Mouse (Mus musculus) cerebellum, adult (tissue): Measurements from ENCODE around the gene Pfn3.

Source experiments
- ATAC-seq: cut with Nextera tagmentation; 2 replicates; pipeline ENCODE4 v1.9.2; 2017; ENCODE audit warnings: mild to moderate bottlenecking, moderate library complexity, mixed read lengths; ENCODE audit not compliant: insufficient number of reproducible peaks, low FRiP score, low TSS enrichment

Gene Pfn3

DNA sequence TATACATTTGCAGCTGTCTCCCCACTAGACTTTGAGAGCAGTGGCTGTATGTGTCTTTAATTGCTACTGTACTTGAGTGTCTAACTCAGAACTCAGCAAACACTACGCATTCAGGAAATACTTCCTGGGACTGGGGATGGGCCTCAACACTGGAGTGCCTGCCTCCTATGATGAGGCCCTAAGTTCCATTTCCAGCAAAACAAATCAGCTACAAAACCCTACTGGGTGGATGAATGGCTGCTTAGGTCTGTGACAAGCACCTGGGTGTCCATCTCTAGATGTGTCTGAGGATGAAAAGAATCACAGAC, 15.0 kb downstream of the Pfn3 start:
- ATAC-seq: no peak

DNA sequence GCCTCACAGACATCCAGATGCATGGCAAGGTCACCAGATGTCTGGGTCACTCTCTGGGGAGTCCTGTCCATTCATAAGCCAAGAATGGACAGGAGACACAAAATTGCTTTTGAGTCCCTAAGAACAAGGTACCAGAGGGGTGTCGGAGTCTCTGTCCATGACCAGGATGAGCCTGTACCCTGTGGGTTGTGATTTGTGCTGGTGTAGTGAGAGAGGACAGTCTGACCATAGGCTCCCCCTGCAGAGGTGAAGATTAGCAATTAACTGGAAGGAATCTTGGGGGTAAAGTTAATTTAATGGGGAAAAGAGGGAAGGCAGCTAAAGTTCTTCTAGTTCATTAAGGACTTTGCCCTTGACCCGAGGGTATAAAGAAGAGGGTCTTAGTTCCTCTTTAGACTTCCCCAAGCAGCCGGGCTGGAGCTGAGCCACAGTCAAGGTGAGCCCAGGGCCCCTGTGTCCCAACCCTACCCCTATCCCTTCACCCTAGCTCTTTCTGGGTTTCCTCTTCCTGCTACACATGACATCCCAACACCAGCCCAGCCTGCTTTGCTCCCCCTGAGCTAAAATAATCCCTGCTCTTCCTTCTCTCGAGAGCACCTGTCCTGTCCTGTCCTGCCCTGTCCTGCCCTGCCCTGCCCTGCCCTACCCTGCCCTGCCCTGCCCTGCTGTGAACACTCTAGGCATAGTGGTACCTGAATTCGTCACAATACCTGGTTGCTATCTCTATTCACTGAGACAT, 15.6 kb downstream of the Pfn3 start:
- no peak for ATAC-seq

DNA sequence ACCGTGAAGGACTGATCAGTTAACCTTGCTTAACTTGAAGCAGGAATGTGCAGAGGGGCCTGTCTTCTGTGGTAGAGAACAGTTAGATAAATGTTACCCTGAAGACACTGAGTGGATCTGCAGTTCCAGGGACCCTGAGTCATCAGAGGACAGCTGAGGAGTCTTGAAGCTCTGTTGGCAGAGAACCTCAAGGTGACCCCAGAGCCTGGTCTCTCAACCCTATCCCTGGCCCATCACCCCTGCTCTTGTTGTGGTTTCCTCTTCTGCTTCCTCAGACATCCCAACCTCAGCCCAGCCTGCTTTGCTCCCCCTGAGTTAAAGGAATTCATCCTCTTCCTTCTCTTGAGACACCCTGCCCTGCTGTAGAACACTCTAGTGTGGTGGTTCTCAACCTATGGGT, 16.9 kb downstream of the Pfn3 start, which contains the start of gene Slc34a1:
Slc34a1 (plus strand) TSS at position 100 of the 400 bp plus-strand sequence.
- no peak for ATAC-seq

DNA sequence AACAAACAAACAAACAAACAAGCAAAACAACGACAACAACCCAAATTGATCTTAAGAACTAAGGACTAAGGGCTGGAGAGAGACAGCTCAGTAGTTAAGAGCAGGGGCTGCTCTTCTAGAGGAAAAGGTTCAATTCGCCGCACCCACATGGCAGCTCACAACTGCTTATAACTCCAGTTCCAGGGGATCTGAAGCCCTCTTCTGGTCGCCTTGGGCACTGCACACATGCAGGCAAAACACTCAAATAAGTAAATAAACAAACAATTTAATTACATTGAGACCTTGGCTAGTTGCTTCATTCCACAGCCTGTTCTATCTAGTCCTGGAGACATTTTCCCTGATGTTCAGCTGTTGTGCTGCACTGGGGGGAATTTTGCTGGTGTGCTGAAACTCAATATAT, 22.1 kb downstream of the Pfn3 start:
- ATAC-seq: no peak

DNA sequence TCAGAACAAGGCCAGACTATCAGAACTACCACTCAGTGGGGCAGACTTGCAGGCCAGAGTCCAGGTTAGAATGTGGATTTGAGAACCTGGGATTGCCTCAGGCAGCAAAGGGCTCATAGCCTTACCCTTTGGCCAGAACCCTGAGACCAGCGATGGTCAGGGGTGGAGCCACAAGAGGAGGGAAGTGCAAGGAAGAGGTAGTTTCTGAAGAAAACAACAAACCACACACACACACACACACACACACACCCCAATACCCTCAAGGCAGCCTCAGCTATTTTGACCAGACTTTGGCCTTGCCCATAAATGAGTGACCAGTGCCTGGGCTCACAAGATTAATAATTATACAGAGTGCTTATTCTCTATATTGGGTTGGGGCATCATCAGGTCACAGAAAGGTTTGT, 23.4 kb downstream of the Pfn3 start:
- no peak for ATAC-seq

DNA sequence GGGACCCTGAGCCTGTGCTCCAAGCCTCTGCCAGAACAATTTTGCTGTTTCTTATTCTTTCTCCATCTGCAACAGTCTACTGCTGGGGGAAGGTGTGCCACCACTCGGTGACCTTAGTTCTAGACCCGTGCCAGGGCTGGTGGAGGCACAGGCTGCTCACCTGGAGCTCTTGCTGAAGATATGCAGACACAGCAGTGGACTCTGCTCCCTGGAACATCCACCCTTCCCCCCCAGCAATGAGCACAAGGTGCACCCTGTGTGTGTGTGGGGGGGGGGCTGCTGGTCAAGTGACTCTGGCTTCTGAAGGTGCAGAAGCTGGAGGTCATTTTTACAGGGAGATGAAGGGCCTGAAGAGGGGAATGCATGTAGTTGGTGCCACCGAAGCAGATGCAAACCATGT, 24.4 kb downstream of the Pfn3 start:
- ATAC-seq: no peak

DNA sequence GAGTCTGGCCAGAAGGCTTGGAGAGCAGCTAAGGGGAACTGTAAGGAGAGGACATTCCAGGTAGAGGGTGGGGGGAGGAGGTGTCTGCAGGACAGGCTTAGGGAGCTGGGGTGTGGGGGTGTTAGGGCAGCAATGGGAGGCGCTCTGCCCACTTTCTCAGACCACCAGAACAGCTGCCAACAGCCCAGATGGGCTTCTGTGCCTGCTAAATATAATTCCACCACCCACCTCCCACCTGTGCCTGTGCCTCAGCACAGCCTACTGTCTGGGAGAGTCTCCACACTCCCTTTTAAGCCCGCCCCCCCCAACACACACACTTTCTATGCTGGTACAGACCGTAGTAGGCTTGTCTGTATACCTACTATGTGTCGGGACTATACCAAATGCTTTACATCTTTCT, 33.2 kb downstream of the Pfn3 start:
- no peak for ATAC-seq

DNA sequence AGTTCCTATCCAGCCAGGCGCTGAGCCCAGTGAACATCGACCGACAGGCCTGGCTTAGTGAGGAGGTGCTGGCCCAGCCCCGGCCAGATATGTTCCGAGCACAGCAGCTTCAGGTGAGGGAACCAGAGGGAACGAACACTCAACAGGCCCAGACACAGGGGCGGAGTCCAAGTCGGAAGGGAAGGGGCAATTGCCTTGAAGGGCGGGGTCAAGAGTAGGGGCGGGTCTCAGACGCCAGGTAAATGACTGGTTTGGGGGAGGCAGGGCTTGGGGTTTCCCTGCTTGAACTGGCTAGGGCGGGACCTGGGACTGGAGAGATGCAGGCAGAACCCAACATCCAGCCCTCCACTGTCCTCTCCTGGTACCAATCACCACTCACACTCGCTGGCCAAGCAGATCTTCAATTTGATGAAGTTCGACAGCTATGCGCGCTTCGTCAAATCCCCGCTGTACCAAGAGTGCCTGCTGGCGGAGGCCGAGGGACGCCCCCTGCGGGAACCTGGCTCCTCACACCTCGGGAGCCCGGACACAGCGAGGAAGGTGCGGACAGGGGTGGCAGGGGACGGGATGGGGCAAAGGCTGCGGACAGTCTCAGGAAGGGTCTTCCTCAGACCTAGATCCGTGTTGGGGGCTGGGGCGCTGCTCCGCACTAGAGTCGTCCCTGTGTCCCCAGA, 36.0 kb downstream of the Pfn3 start:
- no peak for ATAC-seq

DNA sequence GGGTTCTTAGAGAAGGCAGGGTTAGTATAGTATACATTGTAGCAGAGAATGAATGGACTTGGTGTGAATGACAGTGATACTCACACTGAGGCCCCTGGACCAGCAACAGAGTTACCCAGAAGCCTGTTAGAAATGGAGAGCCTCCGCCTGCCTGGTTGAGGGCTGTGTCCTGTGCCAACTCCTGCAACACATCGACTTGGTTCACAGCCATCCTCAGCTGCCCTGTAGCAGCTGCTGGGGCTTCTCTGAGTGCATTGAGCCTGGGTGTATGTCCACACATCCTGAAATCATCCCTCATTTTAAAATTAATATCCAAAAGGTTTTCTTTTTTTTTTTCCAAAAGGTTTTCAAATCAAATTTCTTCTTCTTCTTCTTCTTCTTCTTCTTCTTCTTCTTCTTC, 39.2 kb downstream of the Pfn3 start:
- ATAC-seq: no peak

DNA sequence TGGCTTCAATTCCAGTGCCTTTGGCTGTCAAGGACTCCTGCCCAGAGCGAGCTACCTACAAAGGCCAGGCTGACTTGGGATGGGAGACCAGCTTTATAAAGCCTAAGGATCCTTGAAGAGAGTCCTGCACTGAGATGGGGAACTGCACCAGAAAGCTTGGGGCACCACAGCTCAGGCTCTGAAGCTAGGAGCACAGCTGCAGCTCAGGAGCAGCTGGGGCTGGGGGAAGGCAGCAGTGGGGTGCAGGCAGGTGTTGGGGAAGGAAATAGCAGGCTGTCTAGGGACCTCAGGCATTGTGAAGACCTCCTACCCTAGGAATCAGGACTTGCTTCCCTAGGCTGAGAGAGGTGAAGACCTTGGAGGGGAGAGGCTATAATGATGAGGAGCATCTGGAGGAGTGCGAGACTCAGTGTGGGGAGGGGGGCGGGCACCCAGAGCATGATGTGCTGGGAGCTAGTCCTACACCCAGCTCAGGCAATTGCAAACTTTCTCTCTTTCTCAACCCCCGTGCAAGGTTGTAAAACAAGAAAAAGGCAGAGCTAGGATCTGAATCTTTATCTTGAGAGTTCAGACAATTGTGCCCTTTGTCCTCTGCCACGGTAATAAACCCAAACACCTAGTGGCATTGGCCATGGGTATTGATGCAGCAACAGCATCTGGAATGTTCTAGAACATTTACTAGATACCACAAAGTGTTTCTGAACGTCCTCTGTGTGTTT, 40.7 kb downstream of the Pfn3 start:
- no peak for ATAC-seq

DNA sequence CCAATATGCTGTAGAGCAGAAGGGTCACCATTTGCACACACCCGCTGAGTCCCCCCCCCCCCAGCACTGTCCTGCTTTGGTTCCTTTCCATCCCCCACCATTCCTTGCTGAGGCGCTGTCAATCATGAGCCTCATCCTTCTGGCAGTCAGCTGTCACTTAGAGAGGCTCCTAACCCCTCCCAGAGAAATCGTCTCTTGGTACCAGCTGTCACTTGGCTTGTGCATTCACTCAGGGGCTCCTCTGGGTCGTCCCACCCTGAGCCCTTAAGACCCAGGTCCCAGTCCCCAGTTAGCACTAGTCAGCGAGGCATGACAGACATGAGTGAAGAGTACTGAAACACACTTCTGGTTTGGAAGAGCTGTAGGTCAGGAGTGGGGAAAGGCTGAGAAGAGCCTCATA, 43.3 kb downstream of the Pfn3 start:
- no peak for ATAC-seq

DNA sequence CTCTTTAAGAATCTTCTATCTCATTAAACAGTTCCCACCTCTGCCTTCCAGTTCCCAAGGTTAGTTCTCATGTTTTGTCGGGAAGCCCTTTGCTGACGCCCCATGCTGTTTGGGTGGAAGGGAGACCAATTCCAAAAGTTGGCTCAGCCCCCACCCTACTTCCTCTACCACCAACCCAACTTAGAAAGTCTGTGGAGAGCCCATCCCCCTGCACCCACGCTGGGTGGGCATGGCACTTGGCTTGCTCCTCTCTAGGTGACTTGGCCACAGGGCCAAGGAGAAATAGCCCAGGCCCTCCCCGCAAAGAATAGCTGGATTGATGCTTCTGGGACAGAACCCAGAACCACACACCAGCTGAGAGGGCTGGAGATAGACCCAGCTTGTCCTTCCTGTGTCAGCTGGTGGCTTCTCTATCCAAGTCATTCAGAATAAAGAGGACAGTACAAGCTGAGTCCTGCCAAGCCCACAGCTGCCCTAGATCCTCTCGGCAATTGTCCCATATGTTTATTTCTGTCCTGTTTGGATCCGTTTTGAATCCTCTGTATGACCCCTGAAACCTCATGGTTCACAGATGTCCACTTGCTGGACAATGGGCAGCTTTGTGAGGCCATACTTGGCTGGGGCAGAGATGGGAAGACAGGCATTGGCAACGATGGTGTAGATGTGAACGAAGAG, 43.9 kb downstream of the Pfn3 start:
- no peak for ATAC-seq

DNA sequence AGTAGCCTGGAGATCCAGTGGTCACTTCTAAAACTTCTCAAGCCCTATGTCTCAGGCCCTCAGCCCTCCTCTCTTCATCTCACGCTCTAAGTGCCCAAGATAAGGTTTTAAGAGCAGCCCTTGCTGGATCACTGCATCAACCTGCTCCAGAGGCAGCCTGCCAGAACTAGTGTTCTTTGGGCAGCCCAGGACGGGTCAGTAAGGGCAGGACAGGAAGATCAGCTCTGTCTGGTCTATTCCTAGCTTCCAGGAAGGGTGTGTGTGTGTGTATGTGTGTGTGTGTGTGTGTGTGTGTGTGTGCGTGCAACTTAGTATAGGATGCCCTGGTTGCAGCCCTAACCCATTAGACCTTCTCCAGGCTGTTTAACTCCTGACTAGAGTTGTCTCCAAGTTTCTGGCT, 44.8 kb downstream of the Pfn3 start:
- no peak for ATAC-seq

DNA sequence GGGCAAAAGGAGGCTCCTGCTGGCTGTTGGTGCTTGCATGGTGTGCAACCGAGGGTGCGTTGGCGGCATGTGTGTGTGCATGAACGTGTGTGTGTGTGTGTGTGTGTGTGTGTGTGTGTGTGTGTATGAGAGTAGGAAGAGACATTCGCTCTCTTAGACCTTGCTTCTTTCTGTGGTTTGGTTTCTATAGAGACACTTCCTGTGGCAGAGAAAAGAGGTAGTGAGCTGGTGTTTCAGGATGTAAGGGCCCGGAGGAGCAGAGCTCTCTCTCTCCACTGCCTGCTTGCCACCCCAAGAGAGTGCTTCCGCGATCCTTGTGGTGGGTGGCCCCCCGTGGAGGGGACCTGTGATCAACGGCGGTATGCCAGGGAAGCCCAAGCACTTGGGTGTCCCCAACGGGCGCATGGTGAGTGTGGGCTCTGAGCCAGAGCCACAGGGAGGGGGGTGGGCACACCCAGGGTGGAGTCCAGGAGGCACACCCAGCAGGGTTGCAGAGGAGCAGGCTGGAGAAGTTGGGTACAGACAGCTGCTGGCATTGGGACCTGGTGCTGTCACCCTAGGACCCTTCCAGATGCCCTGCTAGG, 45.4 kb downstream of the Pfn3 start, which contains the start of gene Rgs14:
Rgs14 (plus strand) TSS at position 202 of the 584 bp plus-strand sequence.
- no peak for ATAC-seq

DNA sequence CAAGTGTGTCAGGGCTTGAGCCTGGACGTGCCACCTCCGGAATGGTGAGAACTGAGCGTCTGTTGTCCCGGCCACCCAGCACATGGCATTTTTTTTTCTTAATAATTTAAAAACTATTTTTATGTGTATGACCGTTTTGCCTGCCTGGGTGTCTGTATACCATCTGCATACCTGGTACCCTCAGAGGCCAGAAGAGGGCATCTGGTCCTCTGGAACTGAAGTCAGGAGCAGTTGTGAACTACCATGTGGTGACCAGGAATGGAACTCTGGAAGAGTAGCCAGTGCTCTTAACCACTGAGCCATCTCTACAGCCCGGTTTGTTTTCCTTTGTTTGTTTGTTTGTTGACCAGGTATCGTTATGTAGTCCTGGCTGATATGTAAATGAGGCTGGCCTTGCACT, 46.6 kb downstream of the Pfn3 start:
- ATAC-seq: no peak
